Mouse (Mus musculus) hindbrain, embryonic 13.5 days (tissue): ENCODE results near the gene Gm28729. TPM values are rescaled to one million over a fixed set of nuclear protein-coding genes. Genes with fewer than 3 reads are reported as not detected.
"Not testable (repeated sequence)": the region's sequence is repeated elsewhere in the genome, so short reads cannot be mapped to it uniquely, and the experiment has no call there.

Experiments
- ATAC-seq: fragments of 200-750 bp; cut with Nextera tagmentation; 2 replicates; pipeline ENCODE4 v1.8.0; 2017; ENCODE audit warnings: moderate TSS enrichment; ENCODE audit not compliant: low FRiP score
- H3K27ac ChIP-seq: fragments of 300-500 bp; sonication (generic); 2 replicates; pipeline ENCODE4 v1.5.1; 2015; ENCODE audit warnings: inconsistent platforms, mild to moderate bottlenecking, moderate library complexity
- H3K27me3 ChIP-seq: fragments of 300-500 bp; sonication (generic); 2 replicates; pipeline ENCODE4 v1.6.1; 2015; ENCODE audit warnings: mild to moderate bottlenecking, inconsistent platforms
- H3K36me3 ChIP-seq: fragments of 300-500 bp; sonication (generic); 2 replicates; pipeline ENCODE4 v1.6.1; 2015; ENCODE audit warnings: mild to moderate bottlenecking, inconsistent platforms
- H3K4me1 ChIP-seq: fragments of 300-500 bp; sonication (generic); replicated peaks from 2 replicates; pipeline ENCODE4 v1.6.1; 2015; ENCODE audit warnings: inconsistent platforms
- H3K4me2 ChIP-seq: fragments of 300-500 bp; sonication (generic); 2 replicates; pipeline ENCODE4 v1.6.1; 2015; ENCODE audit warnings: inconsistent platforms, mild to moderate bottlenecking, moderate library complexity
- H3K4me3 ChIP-seq: fragments of 300-500 bp; sonication (generic); 2 replicates; pipeline ENCODE4 v1.5.1; 2015; ENCODE audit warnings: mild to moderate bottlenecking, inconsistent platforms
- H3K9ac ChIP-seq: fragments of 300-500 bp; sonication (generic); 2 replicates; pipeline ENCODE4 v1.6.1; 2015; ENCODE audit warnings: mild to moderate bottlenecking, inconsistent platforms
- H3K9me3 ChIP-seq: fragments of 300-500 bp; sonication (generic); 2 replicates; pipeline ENCODE4 v1.6.1; 2016; ENCODE audit warnings: inconsistent platforms
- WGBS: fragments of 180-500 bp; shearing (Covaris S2); methylation state at CpG from one replicate; pipeline ENCODE4 v1.1.7; 2015; 5-methylcytosine and 5-hydroxymethylcytosine counted together
- polyA plus RNA-seq: library from polyadenylated mRNA; unstranded; fragments of >200 nt; fragmentation: Nextera tagmentation; extraction: Ambion mirVana; gene quantifications from 2 replicates; pipeline ENCODE4 v1.2.1, GENCODE M21; 2015

The Gm28729 gene
- polyA plus RNA-seq, 1 experiment from 2014 or later, result 0.40 TPM

- H3K9ac ChIP-seq, result peak overlapping the region; percentile 66
- H3K4me1 ChIP-seq, result peaks cover 10% of the 10 kb centered on the region; the same call in 1 of the 2 replicates
- H3K27me3 ChIP-seq, result no peaks in the 10 kb centered on the region
- H3K27ac ChIP-seq, result peak overlapping the region; percentile 30; the same call in 1 of the 2 replicates
- H3K36me3 ChIP-seq, result peaks cover 13% of the 10 kb centered on the region
- no peaks in the 10 kb centered on the region for H3K9me3 ChIP-seq
- H3K4me2 ChIP-seq, result peak overlapping the region; percentile 55
- peak; percentile 72 for ATAC-seq
- WGBS, result 32% methylated on average over 37 of the region's 37 CpGs
- H3K4me3 ChIP-seq, result peak overlapping the region; percentile 33
Measured at GRCm38 (mm10) chr9:96536895-96537614, 12.0 kb upstream of the Gm28729 start.

DNA sequence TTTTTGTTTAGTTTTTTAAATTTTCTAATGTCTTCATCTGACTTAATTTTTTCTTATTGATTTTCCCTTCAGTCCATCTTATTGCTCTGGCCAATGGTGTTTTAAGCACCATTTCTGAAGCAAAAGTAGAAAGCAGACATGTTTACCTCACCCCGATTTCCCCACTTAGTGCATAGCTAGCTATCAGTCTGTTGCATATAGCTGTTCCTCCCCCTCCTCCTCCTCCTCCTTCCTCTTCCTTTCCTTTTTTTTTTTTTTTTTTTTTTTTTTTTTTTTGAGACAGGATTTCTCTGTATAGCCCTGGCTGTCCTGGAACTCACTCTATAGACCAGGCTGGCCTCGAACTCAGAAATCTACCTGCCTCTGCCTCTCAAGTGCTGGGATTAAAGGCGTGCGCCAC, 11.0 kb upstream of the Gm28729 start:
- not testable (repeated sequence) for H3K9ac ChIP-seq, H3K4me1 ChIP-seq, H3K27ac ChIP-seq, H3K27me3 ChIP-seq, H3K4me2 ChIP-seq, H3K36me3 ChIP-seq, H3K4me3 ChIP-seq, H3K9me3 ChIP-seq, ATAC-seq
- 91% methylated on average over 4 of the region's 4 CpGs for WGBS

DNA sequence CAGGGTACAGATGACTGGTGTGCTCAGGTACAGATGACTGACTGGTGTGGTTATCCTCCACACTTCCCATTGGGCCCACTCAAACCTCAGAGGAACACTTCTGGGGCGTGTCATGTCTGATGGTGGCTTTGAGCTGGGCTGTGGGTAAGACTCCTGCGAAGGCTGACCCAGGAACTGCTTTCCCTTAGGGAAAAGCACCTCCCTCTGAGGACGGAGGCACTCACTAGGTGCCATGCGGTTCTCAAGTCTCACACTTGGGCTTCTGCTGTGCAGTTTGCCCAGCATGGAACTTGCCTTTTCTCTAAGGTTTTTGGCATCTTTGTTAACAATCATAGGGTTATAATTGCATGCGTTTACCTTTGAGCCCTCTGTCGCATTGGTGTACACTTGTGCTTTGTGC, 10.4 kb upstream of the Gm28729 start:
- no peak overlapping the region for H3K27ac ChIP-seq
- 0 out of 2 replicates have a peak, but pooled peaks cover 3% of the 10 kb centered on the region for H3K36me3 ChIP-seq
- no peak overlapping the region for H3K9ac ChIP-seq
- H3K9me3 ChIP-seq, result no peaks in the 10 kb centered on the region
- WGBS, result 87% methylated on average over 6 of the region's 6 CpGs
- no peak overlapping the region for H3K4me2 ChIP-seq
- H3K4me3 ChIP-seq, result no peak overlapping the region
- H3K27me3 ChIP-seq, result no peaks in the 10 kb centered on the region
- ATAC-seq, result no peak
- H3K4me1 ChIP-seq, result peaks cover 12% of the 10 kb centered on the region

DNA sequence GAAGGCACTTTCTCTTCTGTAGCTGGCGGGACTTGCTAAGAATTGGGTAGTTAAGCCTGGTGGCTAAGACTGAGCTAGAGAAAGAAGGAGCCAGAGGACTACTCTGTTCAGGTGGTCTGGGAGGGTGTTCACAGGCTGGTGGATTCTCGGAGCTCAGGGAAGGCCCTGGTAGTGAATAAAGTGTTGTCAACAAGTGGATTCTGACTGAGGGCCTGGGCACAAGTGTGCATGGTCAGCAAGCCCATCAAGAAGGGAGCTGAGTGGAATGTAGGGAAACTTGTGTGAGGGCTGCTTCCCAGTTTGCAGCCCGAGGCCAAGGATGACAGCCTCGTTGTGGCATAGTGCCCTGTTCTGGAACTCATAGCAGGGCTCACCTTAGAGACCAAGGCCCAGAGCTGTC, 9.2 kb upstream of the Gm28729 start:
- H3K4me2 ChIP-seq, result no peak overlapping the region
- WGBS, result 93% methylated on average over 4 of the region's 4 CpGs
- H3K27ac ChIP-seq, result no peak overlapping the region
- no peaks in the 10 kb centered on the region for H3K27me3 ChIP-seq
- no peak for ATAC-seq
- peaks cover 19% of the 10 kb centered on the region for H3K4me1 ChIP-seq
- no peak overlapping the region for H3K9ac ChIP-seq
- 0 out of 2 replicates have a peak, but pooled peaks cover 3% of the 10 kb centered on the region for H3K36me3 ChIP-seq
- no peak overlapping the region for H3K4me3 ChIP-seq
- no peaks in the 10 kb centered on the region for H3K9me3 ChIP-seq

DNA sequence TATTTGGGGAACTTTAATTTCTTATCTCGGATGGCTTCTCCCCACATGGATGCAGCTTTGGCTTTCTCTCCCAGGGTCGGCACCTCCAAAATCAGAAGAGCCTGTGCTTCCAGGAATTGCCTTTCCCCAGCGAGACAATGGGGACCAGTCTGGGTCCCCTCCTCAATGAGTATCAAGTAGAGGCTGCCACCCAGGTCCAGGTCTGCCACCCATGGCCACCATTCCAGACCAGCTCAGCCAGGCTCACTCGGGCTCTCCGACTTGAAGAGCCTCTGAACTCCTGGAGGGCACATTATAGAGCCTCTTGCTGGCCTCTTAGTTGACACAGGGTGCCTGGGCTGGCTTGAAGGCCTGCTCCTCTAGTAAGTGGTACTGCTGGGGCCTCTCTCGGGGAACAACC, 8.4 kb upstream of the Gm28729 start:
- H3K36me3 ChIP-seq, result no peaks in the 10 kb centered on the region
- no peak overlapping the region for H3K9ac ChIP-seq
- no peaks in the 10 kb centered on the region for H3K9me3 ChIP-seq
- WGBS, result 79% methylated on average over 6 of the region's 6 CpGs
- no peaks in the 10 kb centered on the region for H3K27me3 ChIP-seq
- peaks cover 19% of the 10 kb centered on the region for H3K4me1 ChIP-seq
- ATAC-seq, result no peak
- no peak overlapping the region for H3K4me3 ChIP-seq
- no peak overlapping the region for H3K27ac ChIP-seq
- no peak overlapping the region for H3K4me2 ChIP-seq

DNA sequence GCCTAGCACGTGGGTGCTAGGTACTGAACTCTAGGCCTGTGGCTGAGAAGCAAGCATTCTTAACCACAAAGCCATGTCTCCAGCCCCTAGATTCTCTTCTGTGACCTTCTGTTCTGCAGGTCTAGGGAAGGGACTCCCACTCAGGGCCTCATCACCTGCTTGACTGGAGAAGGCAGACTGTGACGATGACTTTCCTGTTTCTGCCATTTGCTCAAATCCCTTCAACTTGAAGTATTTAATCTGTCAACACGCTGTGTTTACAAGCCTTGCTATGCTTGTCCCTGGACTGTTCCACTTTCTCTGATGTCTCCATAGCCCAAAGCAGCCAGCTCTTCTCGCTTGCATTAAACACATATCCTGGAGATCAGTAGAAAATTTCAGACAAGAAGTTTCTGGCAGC, 7.5 kb upstream of the Gm28729 start:
- Histone ChIP-seq H3K9me3 (no peaks in the 10 kb centered on the region), H3K4me1 (peaks cover 18% of the 10 kb centered on the region), H3K9ac (no peak overlapping the region; the same call in 1 of the 2 replicates), H3K27ac (no peak overlapping the region), H3K4me2 (no peak overlapping the region), H3K27me3 (no peaks in the 10 kb centered on the region), H3K36me3 (no peaks in the 10 kb centered on the region), H3K4me3 (no peak overlapping the region)
- no peak for ATAC-seq
- 84% methylated on average over 4 of the region's 4 CpGs for WGBS

DNA sequence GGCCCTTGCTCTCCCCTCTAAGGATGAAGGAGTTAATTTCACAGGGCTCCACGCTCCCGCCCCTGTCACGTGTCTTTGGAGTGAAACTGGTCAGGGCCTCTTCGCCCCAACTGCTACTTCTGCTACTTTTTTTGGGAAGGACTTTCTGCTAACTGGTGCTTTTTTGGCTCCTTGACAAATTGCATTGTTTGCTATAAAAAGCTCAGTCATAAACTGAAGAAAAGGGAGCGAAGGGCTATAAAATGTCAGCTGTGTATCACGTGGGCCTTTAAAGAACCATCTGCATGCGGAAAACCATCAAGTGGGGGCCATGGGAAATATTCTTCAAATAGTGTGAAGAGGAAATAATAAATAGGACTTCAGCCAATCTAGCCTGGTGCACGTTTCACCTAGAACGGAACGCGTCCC, 5.6 kb upstream of the Gm28729 start:
- H3K4me2 ChIP-seq, result no peak overlapping the region
- no peak overlapping the region for H3K4me3 ChIP-seq
- no peaks in the 10 kb centered on the region for H3K27me3 ChIP-seq
- 58% methylated on average over 11 of the region's 11 CpGs for WGBS
- H3K36me3 ChIP-seq, result no peaks in the 10 kb centered on the region
- H3K9me3 ChIP-seq, result no peaks in the 10 kb centered on the region
- ATAC-seq, result no peak
- H3K9ac ChIP-seq, result no peak overlapping the region
- H3K27ac ChIP-seq, result no peak overlapping the region
- peaks cover 9% of the 10 kb centered on the region for H3K4me1 ChIP-seq

GRCm38 (mm10) chr9:96529961-96530673, 5.1 kb upstream of the Gm28729 start:
- Histone ChIP-seq H3K4me2 (no peak overlapping the region), H3K4me3 (no peak overlapping the region), H3K27ac (no peak overlapping the region), H3K36me3 (no peaks in the 10 kb centered on the region), H3K9ac (no peak overlapping the region), H3K9me3 (no peaks in the 10 kb centered on the region), H3K4me1 (peaks cover 13% of the 10 kb centered on the region), H3K27me3 (no peaks in the 10 kb centered on the region)
- ATAC-seq, result no peak
- 60% methylated on average over 10 of the region's 10 CpGs for whole genome bisulfite sequencing

DNA sequence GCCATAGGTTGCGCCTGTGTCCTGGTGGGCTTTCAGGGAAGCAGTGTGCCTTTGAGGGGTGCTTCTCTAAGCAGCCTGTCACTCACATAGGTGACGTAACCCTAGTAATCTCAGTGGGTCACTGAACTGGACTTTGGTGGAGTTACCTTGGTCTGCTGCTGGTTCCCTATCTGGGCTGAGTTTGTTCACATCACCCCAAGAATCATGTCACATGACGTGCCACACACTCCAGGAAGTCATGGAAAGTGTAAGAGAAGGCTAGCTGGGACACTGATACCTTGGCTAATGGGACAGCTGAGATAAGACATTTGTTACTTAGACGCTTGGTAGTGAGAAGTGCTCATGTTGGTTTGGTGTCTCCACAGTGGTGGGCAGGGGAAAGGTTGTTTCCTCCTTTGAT, 947 bp upstream of the Gm28729 start:
- H3K4me2 ChIP-seq, result no peak overlapping the region
- H3K9ac ChIP-seq, result no peak overlapping the region
- H3K9me3 ChIP-seq, result no peaks in the 10 kb centered on the region
- H3K36me3 ChIP-seq, result no peaks in the 10 kb centered on the region
- H3K27me3 ChIP-seq, result no peaks in the 10 kb centered on the region
- no peak for ATAC-seq
- WGBS, result 87% methylated on average over 4 of the region's 4 CpGs
- H3K4me1 ChIP-seq, result peaks cover 16% of the 10 kb centered on the region
- no peak overlapping the region for H3K27ac ChIP-seq
- H3K4me3 ChIP-seq, result no peak overlapping the region

DNA sequence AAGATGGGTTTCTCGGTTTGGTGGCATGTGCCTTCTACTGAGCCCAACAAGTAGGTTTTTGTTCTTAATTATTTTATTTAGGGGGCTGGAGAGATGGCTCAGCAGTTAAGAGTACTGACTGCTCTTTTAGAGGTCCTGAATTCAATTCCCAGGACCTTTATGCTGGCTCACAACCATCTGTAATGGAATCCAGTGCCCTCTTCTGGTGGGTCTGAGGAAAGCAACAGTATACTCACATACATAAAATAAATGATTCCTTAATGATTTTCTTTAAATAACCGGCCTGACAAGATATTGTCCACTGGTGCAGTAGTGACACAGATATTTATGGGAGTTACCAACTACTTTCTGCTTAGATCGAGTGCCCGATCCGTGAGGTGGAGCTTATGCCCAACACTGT, 1.9 kb downstream of the Gm28729 start:
- Histone ChIP-seq H3K27me3 (no peaks in the 10 kb centered on the region), H3K36me3 (no peaks in the 10 kb centered on the region), H3K4me3 (no peak overlapping the region), H3K9ac (no peak overlapping the region), H3K4me2 (no peak overlapping the region), H3K27ac (no peak overlapping the region), H3K4me1 (peaks cover 7% of the 10 kb centered on the region; the same call in 1 of the 2 replicates), H3K9me3 (no peaks in the 10 kb centered on the region)
- no peak for ATAC-seq
- WGBS, result 90% methylated on average over 5 of the region's 5 CpGs

DNA sequence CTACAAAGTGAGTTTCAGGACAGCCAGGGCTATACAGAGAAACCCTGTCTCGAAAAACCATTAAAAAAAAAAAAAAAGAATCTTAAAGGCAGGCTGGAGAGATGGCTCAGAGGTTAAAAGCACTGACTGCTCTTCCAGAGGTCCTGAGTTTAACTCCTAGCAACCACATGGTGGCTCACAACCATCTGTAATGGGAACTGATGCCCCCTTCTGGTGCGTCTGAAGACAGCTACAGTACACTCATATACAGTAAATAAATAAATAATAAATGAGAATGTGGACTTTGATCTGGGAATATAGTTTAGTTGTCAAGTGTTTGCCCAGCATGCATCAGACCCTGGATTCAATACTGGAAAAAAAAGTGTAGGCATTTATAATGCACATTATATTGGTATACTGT, 3.5 kb downstream of the Gm28729 start:
- H3K9ac ChIP-seq, H3K27ac ChIP-seq, H3K4me3 ChIP-seq, H3K4me1 ChIP-seq, H3K36me3 ChIP-seq, H3K4me2 ChIP-seq, ATAC-seq, H3K9me3 ChIP-seq, H3K27me3 ChIP-seq: not testable (repeated sequence)
- WGBS, result 86% methylated on average over 2 of the region's 2 CpGs

DNA sequence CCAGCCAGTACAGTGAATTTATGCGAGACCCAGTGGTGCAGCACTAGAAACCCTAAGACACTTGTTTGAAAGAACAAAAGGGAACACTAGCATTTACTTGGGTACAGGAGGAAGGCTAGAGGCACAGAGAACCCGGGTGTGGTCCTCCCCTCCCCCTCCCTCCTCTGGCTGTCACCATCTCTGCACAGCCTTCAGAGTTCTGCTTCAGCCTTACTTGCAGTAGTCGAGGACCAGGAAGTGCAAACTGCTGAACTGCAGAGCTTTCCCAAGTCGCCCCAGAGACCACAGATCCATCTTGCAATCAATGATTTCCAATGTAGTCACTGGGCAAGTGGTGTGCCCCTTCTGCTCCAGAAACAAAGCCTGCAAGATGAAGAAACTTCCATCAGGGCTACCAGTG, 7.6 kb downstream of the Gm28729 start:
- H3K4me1 ChIP-seq, result no peaks in the 10 kb centered on the region
- no peaks in the 10 kb centered on the region for H3K9me3 ChIP-seq
- H3K36me3 ChIP-seq, result no peaks in the 10 kb centered on the region
- H3K27me3 ChIP-seq, result no peaks in the 10 kb centered on the region
- 38% methylated on average over 4 of the region's 4 CpGs for WGBS
- no peak overlapping the region for H3K9ac ChIP-seq
- no peak overlapping the region for H3K4me2 ChIP-seq
- H3K4me3 ChIP-seq, result no peak overlapping the region
- no peak overlapping the region for H3K27ac ChIP-seq
- no peak for ATAC-seq

- 69% methylated on average over 3 of the region's 3 CpGs for WGBS
- no peaks in the 10 kb centered on the region for H3K27me3 ChIP-seq
- H3K9ac ChIP-seq, result no peak overlapping the region
- no peaks in the 10 kb centered on the region for H3K9me3 ChIP-seq
- ATAC-seq, result no peak
- H3K27ac ChIP-seq, result no peak overlapping the region
- no peaks in the 10 kb centered on the region for H3K4me1 ChIP-seq
- H3K36me3 ChIP-seq, result no peaks in the 10 kb centered on the region
- no peak overlapping the region for H3K4me2 ChIP-seq
- H3K4me3 ChIP-seq, result no peak overlapping the region
Measured at GRCm38 (mm10) chr9:96516806-96517205, 8.3 kb downstream of the Gm28729 start.
